Mouse (Mus musculus) heart, embryonic 16.5 days (tissue): ENCODE measurements around the gene Dus2. TPM values are rescaled to one million over a fixed set of nuclear protein-coding genes. Genes with fewer than 3 reads are reported as not detected.
"Not testable (repeated sequence)": the region's sequence is repeated elsewhere in the genome, so short reads cannot be mapped to it uniquely, and the experiment has no call there.

ENCODE experiments used
- ATAC-seq: fragments of 200-750 bp; cut with Nextera tagmentation; replicated peaks from 2 replicates; pipeline ENCODE4 v1.8.0; 2017; ENCODE audit warnings: moderate number of reproducible peaks; ENCODE audit not compliant: insufficient read depth, low FRiP score; ENCODE audit errors: extremely low read depth
- H3K27ac ChIP-seq: fragments of 300-500 bp; sonication (generic); 2 replicates; pipeline ENCODE4 v1.5.1; 2014; ENCODE audit warnings: mild to moderate bottlenecking, low read length, control low read depth, moderate library complexity
- H3K27me3 ChIP-seq: fragments of 300-500 bp; sonication (generic); 2 replicates; pipeline ENCODE4 v1.6.1; 2014; ENCODE audit warnings: low read length, mixed read lengths; ENCODE audit not compliant: control insufficient read depth, insufficient read depth
- H3K36me3 ChIP-seq: fragments of 300-500 bp; sonication (generic); 2 replicates; pipeline ENCODE4 v1.6.1; 2014; ENCODE audit not compliant: control insufficient read depth, insufficient read depth
- H3K4me1 ChIP-seq: fragments of 300-500 bp; sonication (generic); 2 replicates; pipeline ENCODE4 v1.6.1; 2014; ENCODE audit warnings: low read length, mixed read lengths; ENCODE audit not compliant: control insufficient read depth, insufficient read depth
- H3K4me2 ChIP-seq: fragments of 300-500 bp; sonication (generic); 2 replicates; pipeline ENCODE4 v1.6.1; 2014; ENCODE audit warnings: low read depth, mild to moderate bottlenecking, control low read depth, low read length
- H3K4me3 ChIP-seq: fragments of 300-500 bp; sonication (generic); 2 replicates; pipeline ENCODE4 v1.5.1; 2014; ENCODE audit warnings: mild to moderate bottlenecking, control low read depth, low read length
- H3K9ac ChIP-seq: fragments of 300-500 bp; sonication (generic); 2 replicates; pipeline ENCODE4 v1.6.1; 2014; ENCODE audit warnings: low read length, control low read depth
- H3K9me3 ChIP-seq: fragments of 300-500 bp; sonication (generic); replicated peaks from 2 replicates; pipeline ENCODE4 v1.6.1; 2016; ENCODE audit warnings: low read length; ENCODE audit not compliant: control insufficient read depth
- WGBS: fragments of 180-500 bp; shearing (Covaris S2); extraction: QIAGEN DNeasy Blood & Tissue Kit; methylation state at CpG from one replicate; pipeline ENCODE4 v1.1.7; 2014; 5-methylcytosine and 5-hydroxymethylcytosine counted together
- polyA plus RNA-seq: library from polyadenylated mRNA; unstranded; fragments of >200 nt; fragmentation: Nextera tagmentation; extraction: Ambion mirVana; gene quantifications from 2 replicates; pipeline ENCODE4 v1.2.1, GENCODE M21; 2015

The Dus2 gene
- polyA plus RNA-seq, 1 experiment from 2014 or later, result 14.4 TPM

DNA sequence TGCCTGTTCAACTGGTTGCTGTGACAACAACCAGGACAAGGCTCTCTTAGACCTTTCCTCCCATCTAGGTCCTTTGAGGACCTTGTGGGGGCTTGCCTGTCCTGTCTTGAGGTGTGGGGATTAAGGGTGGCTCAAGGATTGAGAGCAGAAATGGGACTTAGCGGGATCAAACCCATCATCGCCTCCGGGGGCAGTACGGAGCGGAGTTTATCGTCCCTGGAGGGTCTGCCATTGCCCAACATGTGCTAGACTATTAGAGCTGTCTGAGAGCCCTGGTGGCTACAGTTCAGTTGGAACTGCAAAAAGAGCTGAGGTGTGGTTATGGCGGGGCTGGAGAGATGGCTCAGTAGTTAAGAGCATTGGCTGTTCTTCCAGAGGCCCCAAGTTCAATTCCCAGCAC lies 15.8 kb upstream of the Dus2 start:
- ATAC-seq, result no peak

GRCm38 (mm10) chr8:105979325-105979724 lies 11.8 kb upstream of the Dus2 start, which contains the start of gene Dpep3:
Gene Dpep3 (minus strand): TSS chr8:105979429.
- ATAC-seq, result no peak
- Histone ChIP-seq H3K9me3 (no peaks in the 10 kb centered on the region), H3K4me3 (no peak within 1 kb of the TSS), H3K9ac (no peak within 1 kb of the TSS), H3K27ac (no peak within 1 kb of the TSS), H3K36me3 (no peaks in the 10 kb centered on the region), H3K4me1 (no peaks in the 10 kb centered on the region), H3K4me2 (no peak within 1 kb of the TSS), H3K27me3 (no peaks in the 10 kb centered on the region)
- 89% methylated on average over 15 of the region's 15 CpGs for whole genome bisulfite sequencing

More for the DNA sequence above, 15.8 kb upstream of the Dus2 start:
- WGBS, result 66% methylated on average over 7 of the region's 7 CpGs
- H3K4me1 ChIP-seq, result no peaks in the 10 kb centered on the region
- H3K4me3 ChIP-seq, result no peak overlapping the region
- H3K9me3 ChIP-seq, result no peaks in the 10 kb centered on the region
- no peak overlapping the region for H3K4me2 ChIP-seq
- no peaks in the 10 kb centered on the region for H3K27me3 ChIP-seq
- no peak overlapping the region for H3K27ac ChIP-seq
- H3K36me3 ChIP-seq, result no peaks in the 10 kb centered on the region
- H3K9ac ChIP-seq, result no peak overlapping the region

GRCm38 (mm10) chr8:105981146-105981545 lies 10.0 kb upstream of the Dus2 start:
- H3K9ac ChIP-seq, result no peak overlapping the region
- ATAC-seq, result no peak
- WGBS, result 78% methylated on average over 1 of the region's 1 CpGs
- no peaks in the 10 kb centered on the region for H3K4me1 ChIP-seq
- H3K27ac ChIP-seq, result no peak overlapping the region
- H3K4me2 ChIP-seq, result no peak overlapping the region
- H3K27me3 ChIP-seq, result no peaks in the 10 kb centered on the region
- no peaks in the 10 kb centered on the region for H3K36me3 ChIP-seq
- H3K4me3 ChIP-seq, result no peak overlapping the region
- H3K9me3 ChIP-seq, result no peaks in the 10 kb centered on the region

- H3K4me1 ChIP-seq, H3K27me3 ChIP-seq: not testable (repeated sequence)
- 77% methylated on average over 11 of the region's 11 CpGs for WGBS
These were observed 7.7 kb upstream of the Dus2 start for GRCm38 (mm10) chr8:105983406-105983805.

DNA sequence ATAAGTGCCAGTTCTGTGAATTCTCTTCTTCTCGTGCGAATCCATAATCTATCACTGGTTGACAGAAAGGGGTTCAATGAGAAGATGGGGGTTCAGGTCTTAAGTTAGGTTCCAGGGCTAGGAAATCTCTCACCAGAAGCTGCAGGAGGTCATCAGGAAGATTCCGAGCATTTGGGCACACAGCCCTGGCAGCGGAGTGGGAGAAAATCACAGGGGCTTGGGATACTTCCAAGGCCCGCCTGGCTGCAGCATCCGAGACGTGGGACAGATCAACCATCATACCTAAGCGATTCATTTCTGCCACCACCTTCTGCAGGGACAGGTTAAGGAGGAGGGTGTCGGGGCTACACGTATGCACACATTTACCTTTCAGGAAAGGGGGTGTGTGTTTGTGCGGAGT lies 2.6 kb upstream of the Dus2 start:
- ATAC-seq, result no peak
- no peak overlapping the region for H3K9ac ChIP-seq
- no peak overlapping the region for H3K27ac ChIP-seq
- H3K4me3 ChIP-seq, result no peak overlapping the region
- H3K9me3 ChIP-seq, result no peaks in the 10 kb centered on the region
- WGBS, result 81% methylated on average over 11 of the region's 11 CpGs
- H3K4me1 ChIP-seq, result peaks cover 2% of the 10 kb centered on the region; the same call in 1 of the 2 replicates
- no peaks in the 10 kb centered on the region for H3K36me3 ChIP-seq
- no peak overlapping the region for H3K4me2 ChIP-seq
- no peaks in the 10 kb centered on the region for H3K27me3 ChIP-seq

More at GRCm38 (mm10) chr8:105983406-105983805, 7.7 kb upstream of the Dus2 start:
- not testable (repeated sequence) for H3K27ac ChIP-seq, ATAC-seq, H3K9ac ChIP-seq, H3K4me2 ChIP-seq, H3K36me3 ChIP-seq, H3K9me3 ChIP-seq, H3K4me3 ChIP-seq

DNA sequence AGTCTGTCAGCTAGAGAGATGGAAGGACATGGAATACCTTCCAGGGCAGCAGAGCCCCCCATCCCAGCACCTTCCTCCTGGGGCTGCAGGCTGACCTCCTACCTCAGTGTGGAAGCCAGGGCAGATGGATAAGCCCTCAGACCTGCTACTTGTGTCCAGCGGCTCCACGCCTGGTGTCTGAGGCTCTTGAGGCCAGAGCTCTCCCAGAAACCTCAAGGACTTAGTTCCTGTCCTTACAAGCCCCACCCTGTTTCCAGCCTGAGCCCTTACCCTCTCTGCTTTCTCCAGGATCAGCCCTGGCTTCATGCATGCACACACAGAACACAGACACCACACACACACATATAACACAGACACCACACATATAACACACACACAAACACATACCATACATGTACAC lies 409 bp downstream of the Dus2 start:
- Histone ChIP-seq H3K9me3 (no peaks in the 10 kb centered on the region), H3K36me3 (no peaks in the 10 kb centered on the region), H3K4me2 (no peak overlapping the region; the same call in 1 of the 2 replicates), H3K27me3 (no peaks in the 10 kb centered on the region), H3K4me3 (no peak overlapping the region), H3K9ac (peak overlapping the region; percentile 30; the same call in 1 of the 2 replicates), H3K4me1 (peaks cover 2% of the 10 kb centered on the region; the same call in 1 of the 2 replicates), H3K27ac (no peak overlapping the region)
- no peak for ATAC-seq
- WGBS, result 63% methylated on average over 2 of the region's 2 CpGs

- H3K4me2 ChIP-seq, result no peak overlapping the region
- H3K9ac ChIP-seq, result no peak overlapping the region
- no peaks in the 10 kb centered on the region for H3K27me3 ChIP-seq
- peaks cover 2% of the 10 kb centered on the region; the same call in 1 of the 2 replicates for H3K4me1 ChIP-seq
- H3K36me3 ChIP-seq, result no peaks in the 10 kb centered on the region
- H3K9me3 ChIP-seq, result no peaks in the 10 kb centered on the region
- H3K27ac ChIP-seq, result no peak overlapping the region
- no peak for ATAC-seq
- WGBS, result 51% methylated on average over 5 of the region's 5 CpGs
- no peak overlapping the region for H3K4me3 ChIP-seq
These were observed 1.4 kb downstream of the Dus2 start for GRCm38 (mm10) chr8:105992499-105992898.

DNA sequence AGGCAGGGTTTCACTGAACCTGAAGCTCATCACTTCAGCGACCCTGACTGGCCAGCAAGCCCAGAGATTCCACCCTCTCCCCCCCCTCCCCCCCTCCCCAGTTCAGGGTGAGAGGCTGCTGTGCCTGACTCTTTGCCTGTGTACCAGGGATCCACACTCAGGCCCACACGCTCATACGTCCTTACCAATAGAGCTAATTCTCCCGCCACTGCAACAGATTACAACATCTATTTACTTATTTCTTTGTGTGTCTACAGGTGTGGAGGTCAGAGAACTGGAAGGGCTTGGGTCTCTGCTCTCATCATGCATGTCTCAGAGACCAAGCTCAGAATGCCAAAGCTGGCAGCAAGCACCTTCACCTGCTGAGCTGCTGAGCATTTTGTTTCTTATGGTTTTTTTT lies 2.1 kb downstream of the Dus2 start:
- Histone ChIP-seq H3K9ac (no peak overlapping the region), H3K9me3 (no peaks in the 10 kb centered on the region), H3K27ac (no peak overlapping the region), H3K27me3 (no peaks in the 10 kb centered on the region), H3K36me3 (no peaks in the 10 kb centered on the region), H3K4me2 (no peak overlapping the region), H3K4me1 (peaks cover 2% of the 10 kb centered on the region; the same call in 1 of the 2 replicates), H3K4me3 (no peak overlapping the region)
- 58% methylated on average over 4 of the region's 4 CpGs for WGBS
- no peak for ATAC-seq

DNA sequence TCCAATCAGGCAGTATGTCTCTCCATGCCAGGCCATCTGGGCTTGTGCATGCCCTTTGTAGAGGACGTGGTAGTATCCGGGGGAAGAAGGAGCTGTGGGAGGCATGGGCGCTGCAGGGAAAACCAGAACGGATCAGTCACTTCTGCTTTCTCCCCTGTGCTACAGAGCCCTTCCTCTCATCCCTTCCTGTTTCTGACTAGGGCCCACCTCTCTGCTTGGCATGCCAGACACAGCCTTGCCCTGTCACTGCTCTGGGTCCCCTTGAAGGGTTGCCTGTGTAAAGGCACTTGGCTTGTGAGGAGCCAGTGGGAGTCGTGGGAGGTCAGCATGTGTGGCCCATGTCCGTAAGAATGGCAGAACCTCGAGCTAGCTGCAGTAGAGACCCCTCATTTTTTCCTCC lies 5.2 kb downstream of the Dus2 start:
- Histone ChIP-seq H3K9me3 (no peaks in the 10 kb centered on the region), H3K27ac (no peak overlapping the region), H3K9ac (no peak overlapping the region), H3K36me3 (no peaks in the 10 kb centered on the region), H3K4me3 (no peak overlapping the region), H3K4me1 (no peaks in the 10 kb centered on the region), H3K4me2 (no peak overlapping the region), H3K27me3 (no peaks in the 10 kb centered on the region)
- ATAC-seq, result no peak
- WGBS, result 64% methylated on average over 7 of the region's 7 CpGs
